Mouse (Mus musculus) C2C12 (cell line): ENCODE measurements around the gene 9930111J21Rik2. TPM values are rescaled to one million over a fixed set of nuclear protein-coding genes. Genes with fewer than 3 reads are reported as not detected.
"Not testable (repeated sequence)": the region's sequence is repeated elsewhere in the genome, so short reads cannot be mapped to it uniquely, and the experiment has no call there.

Source experiments
- H3K27me3 ChIP-seq: one replicate; pipeline ENCODE4 v1.6.1; 2011; ENCODE audit not compliant: control insufficient read depth, insufficient read depth, insufficient read length
- H3K36me3 ChIP-seq: one replicate; pipeline ENCODE4 v1.6.1; 2011; ENCODE audit not compliant: control insufficient read depth, insufficient read depth
- H3K4me3 ChIP-seq: one replicate; pipeline ENCODE4 v1.5.1; 2011; ENCODE audit warnings: mild to moderate bottlenecking, control low read depth; ENCODE audit not compliant: poor library complexity, insufficient read depth, severe bottlenecking
- H3K79me2 ChIP-seq: one replicate; pipeline ENCODE4 v1.6.1; 2011; ENCODE audit not compliant: control insufficient read depth, insufficient read depth
- H3K79me3 ChIP-seq: one replicate; pipeline ENCODE4 v1.6.1; 2011; ENCODE audit warnings: low read depth, control low read depth
- H3ac ChIP-seq: one replicate; pipeline ENCODE3; 2011; ENCODE audit warnings: low read depth; ENCODE audit not compliant: control insufficient read depth, insufficient read length
- polyA plus RNA-seq: library from polyadenylated mRNA; unstranded; fragments of >200 nt; fragmentation: generic; extraction: Trizol; gene quantifications from one replicate; pipeline ENCODE4 v1.2.1, GENCODE M21; 2012; ENCODE audit warnings: missing spikeins

9930111J21Rik2 gene
- polyA plus RNA-seq, 1 experiment: 0.20 TPM

- H3K27me3 ChIP-seq, H3K79me2 ChIP-seq, H3K36me3 ChIP-seq, H3ac ChIP-seq, H3K4me3 ChIP-seq, H3K79me3 ChIP-seq: not testable (repeated sequence)
Observed at GRCm38 (mm10) chr11:49060061-49060460, 9.0 kb upstream of the 9930111J21Rik2 start.

GRCm38 (mm10) chr11:49051894-49052293, 852 bp upstream of the 9930111J21Rik2 start:
- not testable (repeated sequence) for H3ac ChIP-seq, H3K4me3 ChIP-seq, H3K27me3 ChIP-seq, H3K36me3 ChIP-seq, H3K79me2 ChIP-seq, H3K79me3 ChIP-seq

GRCm38 (mm10) chr11:49050064-49050463, 978 bp downstream of the 9930111J21Rik2 start:
- not testable (repeated sequence) for H3K79me2 ChIP-seq, H3K27me3 ChIP-seq, H3ac ChIP-seq, H3K36me3 ChIP-seq, H3K79me3 ChIP-seq, H3K4me3 ChIP-seq

- H3ac ChIP-seq, H3K4me3 ChIP-seq, H3K36me3 ChIP-seq, H3K79me2 ChIP-seq, H3K79me3 ChIP-seq, H3K27me3 ChIP-seq: not testable (repeated sequence)
Observed at GRCm38 (mm10) chr11:49012074-49012473, 39.0 kb downstream of the 9930111J21Rik2 start.

- H3K79me3 ChIP-seq, H3K4me3 ChIP-seq, H3ac ChIP-seq, H3K27me3 ChIP-seq, H3K79me2 ChIP-seq, H3K36me3 ChIP-seq: not testable (repeated sequence)
Observed at GRCm38 (mm10) chr11:49006785-49007184, 44.3 kb downstream of the 9930111J21Rik2 start.

GRCm38 (mm10) chr11:49006317-49006716, 44.7 kb downstream of the 9930111J21Rik2 start:
- not testable (repeated sequence) for H3ac ChIP-seq, H3K79me2 ChIP-seq, H3K4me3 ChIP-seq, H3K27me3 ChIP-seq, H3K79me3 ChIP-seq, H3K36me3 ChIP-seq

- H3K27me3 ChIP-seq, H3K79me2 ChIP-seq, H3K36me3 ChIP-seq, H3K4me3 ChIP-seq, H3ac ChIP-seq, H3K79me3 ChIP-seq: not testable (repeated sequence)
Observed at GRCm38 (mm10) chr11:49000411-49000810, 50.6 kb downstream of the 9930111J21Rik2 start.

- H3K79me3 ChIP-seq, H3K4me3 ChIP-seq: not testable (repeated sequence)
Observed at GRCm38 (mm10) chr11:48994018-48994417, 57.0 kb downstream of the 9930111J21Rik2 start, which contains the start of gene Tgtp1. Tgtp1 (minus strand) TSS chr11:48994172.

GRCm38 (mm10) chr11:48993296-48993695, 57.7 kb downstream of the 9930111J21Rik2 start:
- H3K27me3 ChIP-seq, H3K4me3 ChIP-seq, H3K79me2 ChIP-seq, H3ac ChIP-seq, H3K36me3 ChIP-seq, H3K79me3 ChIP-seq: not testable (repeated sequence)

More at GRCm38 (mm10) chr11:48994018-48994417, 57.0 kb downstream of the 9930111J21Rik2 start, which contains the start of gene Tgtp1:
- not testable (repeated sequence) for H3K27me3 ChIP-seq, H3K79me2 ChIP-seq, H3ac ChIP-seq, H3K36me3 ChIP-seq

- not testable (repeated sequence) for H3ac ChIP-seq, H3K36me3 ChIP-seq, H3K27me3 ChIP-seq, H3K79me3 ChIP-seq, H3K79me2 ChIP-seq, H3K4me3 ChIP-seq
Observed at GRCm38 (mm10) chr11:48991740-48992520, 59.1 kb downstream of the 9930111J21Rik2 start, which contains the start of gene Gm12185. Gm12185 (minus strand) TSS chr11:48992226.

GRCm38 (mm10) chr11:48989981-48990380, 61.1 kb downstream of the 9930111J21Rik2 start:
- H3K79me2 ChIP-seq, H3K36me3 ChIP-seq, H3ac ChIP-seq, H3K27me3 ChIP-seq, H3K4me3 ChIP-seq, H3K79me3 ChIP-seq: not testable (repeated sequence)

GRCm38 (mm10) chr11:48988219-48988618, 62.8 kb downstream of the 9930111J21Rik2 start:
- not testable (repeated sequence) for H3K79me3 ChIP-seq, H3K36me3 ChIP-seq, H3K4me3 ChIP-seq, H3K79me2 ChIP-seq, H3K27me3 ChIP-seq, H3ac ChIP-seq
